Mouse (Mus musculus) liver, embryonic 15.5 days (tissue): ENCODE results near the gene Tspan18. TPM values are rescaled to one million over a fixed set of nuclear protein-coding genes. Genes with fewer than 3 reads are reported as not detected.

Experiments used
- ATAC-seq: fragments of 200-750 bp; cut with Nextera tagmentation; 2 replicates; pipeline ENCODE4 v1.8.0; 2017; ENCODE audit warnings: moderate number of reproducible peaks, mild to moderate bottlenecking, moderate library complexity; ENCODE audit not compliant: insufficient read depth
- H3K27ac ChIP-seq: fragments of 300-500 bp; sonication (generic); replicated peaks from 2 replicates; pipeline ENCODE4 v1.5.1; 2015; ENCODE audit warnings: mild to moderate bottlenecking, inconsistent platforms
- H3K27me3 ChIP-seq: fragments of 300-500 bp; sonication (generic); 2 replicates; pipeline ENCODE4 v1.6.1; 2015; ENCODE audit warnings: mild to moderate bottlenecking, inconsistent platforms
- H3K36me3 ChIP-seq: fragments of 300-500 bp; sonication (generic); replicated peaks from 2 replicates; pipeline ENCODE4 v1.6.1; 2015; ENCODE audit warnings: moderate library complexity, mild to moderate bottlenecking, inconsistent platforms
- H3K4me1 ChIP-seq: fragments of 300-500 bp; sonication (generic); replicated peaks from 2 replicates; pipeline ENCODE4 v1.6.1; 2015; ENCODE audit warnings: inconsistent platforms
- H3K4me2 ChIP-seq: fragments of 300-500 bp; sonication (generic); 2 replicates; pipeline ENCODE4 v1.6.1; 2015; ENCODE audit warnings: moderate library complexity, mild to moderate bottlenecking, inconsistent platforms
- H3K4me3 ChIP-seq: fragments of 300-500 bp; sonication (generic); replicated peaks from 2 replicates; pipeline ENCODE4 v1.5.1; 2015; ENCODE audit warnings: mild to moderate bottlenecking, inconsistent platforms
- H3K9ac ChIP-seq: fragments of 300-500 bp; sonication (generic); 2 replicates; pipeline ENCODE4 v1.6.1; 2015; ENCODE audit warnings: moderate library complexity, mild to moderate bottlenecking, inconsistent platforms
- H3K9me3 ChIP-seq: fragments of 300-500 bp; sonication (generic); replicated peaks from 2 replicates; pipeline ENCODE4 v1.6.1; 2016; ENCODE audit warnings: inconsistent platforms
- whole genome bisulfite sequencing: fragments of 180-500 bp; shearing (Covaris S2); methylation state at CpG from one replicate; pipeline ENCODE4 v1.1.7; 2015; ENCODE audit warnings: mixed read lengths; ENCODE audit not compliant: insufficient replicate concordance; 5-methylcytosine and 5-hydroxymethylcytosine counted together
- polyA plus RNA-seq: library from polyadenylated mRNA; unstranded; fragments of >200 nt; fragmentation: Nextera tagmentation; extraction: Ambion mirVana; gene quantifications from 2 replicates; pipeline ENCODE4 v1.2.1, GENCODE M21; 2015

The Tspan18 gene
- polyA plus RNA-seq, 1 experiment from 2014 or later, result 2.7 TPM

GRCm38 (mm10) chr2:93152191-93152601, 182.1 kb downstream of the Tspan18 start:
- Histone ChIP-seq H3K9me3 (no peaks in the 10 kb centered on the region), H3K27ac (no peak overlapping the region), H3K36me3 (no peaks in the 10 kb centered on the region), H3K4me1 (no peaks in the 10 kb centered on the region), H3K27me3 (no peaks in the 10 kb centered on the region), H3K4me2 (no peak overlapping the region), H3K9ac (no peak overlapping the region), H3K4me3 (no peak overlapping the region)
- ATAC-seq, result no peak
- WGBS, result 49% methylated on average over 6 of the region's 6 CpGs

Other genes starting within 250 kb of the Tspan18 start
- gene Trp53i11, start 147.0 kb downstream of the Tspan18 start, polyA plus RNA-seq, result 3.4 and 3.7 TPM in 2 replicates
- gene Cd82, start 128.6 kb upstream of the Tspan18 start, polyA plus RNA-seq, result 113 and 118 TPM in 2 replicates
- gene Gm10803, start 226.1 kb upstream of the Tspan18 start, polyA plus RNA-seq, result not detected in 2 replicates